Mouse (Mus musculus): ENCODE measurements around the gene Coro1b. TPM values are rescaled to one million over a fixed set of nuclear protein-coding genes. Genes with fewer than 3 reads are reported as not detected.

The Coro1b gene
- total RNA-seq, 1 experiment from 2014 or later: 134 TPM

- no peak for ATAC-seq (ENCODE audit: extremely low read depth, insufficient number of reproducible peaks, low FRiP score, poor library complexity, severe bottlenecking)
Observed at GRCm38 (mm10) chr19:4152445-4153231, 4.2 kb downstream of the Coro1b start.

DNA sequence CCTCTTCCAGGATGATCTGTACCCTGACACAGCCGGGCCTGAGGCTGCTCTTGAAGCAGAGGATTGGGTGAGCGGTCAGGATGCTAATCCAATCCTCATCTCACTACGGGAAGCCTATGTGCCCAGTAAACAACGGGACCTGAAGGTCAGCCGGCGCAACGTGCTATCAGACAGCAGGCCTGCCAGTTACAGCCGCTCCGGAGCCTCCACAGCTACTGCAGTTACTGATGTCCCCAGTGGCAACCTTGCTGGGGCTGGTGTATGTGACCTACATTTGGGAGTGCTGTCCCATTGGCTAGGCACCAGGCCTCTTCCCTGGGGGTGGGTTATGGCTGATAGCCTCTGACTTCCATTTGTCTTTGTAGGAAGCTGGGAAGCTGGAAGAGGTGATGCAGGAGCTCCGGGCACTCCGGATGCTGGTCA lies 4.8 kb downstream of the Coro1b start, which contains the start of gene Ptprcap:
Gene Ptprcap (plus strand): TSS at position 373 of the 423 bp plus-strand sequence.
- no peak for ATAC-seq (ENCODE audit: extremely low read depth, insufficient number of reproducible peaks, low FRiP score, poor library complexity, severe bottlenecking)

DNA sequence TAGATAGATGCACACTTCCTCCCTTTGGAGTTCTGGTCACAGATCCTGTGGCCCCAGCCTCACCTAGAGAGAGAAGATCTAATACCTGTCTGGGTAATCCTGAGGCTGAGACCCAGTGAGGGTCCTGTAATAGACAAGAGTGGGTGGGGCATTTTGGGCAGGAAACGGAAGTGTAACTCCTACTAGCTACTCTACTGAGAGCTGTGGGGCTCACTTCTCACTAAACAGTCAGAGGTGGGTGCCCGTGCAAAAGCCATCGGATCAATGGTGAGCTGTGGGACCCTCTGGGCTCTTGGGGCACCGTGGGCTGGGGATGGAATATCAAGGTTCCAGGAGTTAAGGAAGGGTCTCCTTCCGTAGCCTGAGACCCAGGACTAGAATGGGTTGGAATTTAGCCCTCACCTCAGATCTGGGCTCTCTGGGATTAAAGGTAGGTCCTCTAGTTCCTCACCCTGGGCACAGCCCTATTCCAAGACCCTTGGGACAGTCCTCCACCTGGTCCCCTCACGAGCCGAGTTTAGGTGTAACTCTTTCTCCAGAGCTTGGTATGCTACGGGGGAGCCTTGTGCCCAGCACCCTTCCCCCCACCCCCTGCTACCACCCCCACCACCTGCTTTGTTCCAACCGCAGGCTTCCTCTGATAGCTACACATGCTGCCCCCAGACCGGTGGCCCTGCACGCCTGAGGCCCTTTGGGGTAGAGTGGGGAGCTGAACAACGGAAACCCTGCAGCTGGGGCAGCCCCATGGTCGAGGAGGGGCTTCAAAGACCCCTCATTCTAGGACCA lies 6.2 kb downstream of the Coro1b start:
- peak; percentile 32; the same call in 1 of the 2 replicates for ATAC-seq (ENCODE audit: extremely low read depth, insufficient number of reproducible peaks, low FRiP score, poor library complexity, severe bottlenecking)

- ATAC-seq (ENCODE audit: extremely low read depth, insufficient number of reproducible peaks, low FRiP score, poor library complexity, severe bottlenecking): peak; percentile 40
Observed at GRCm38 (mm10) chr19:4155223-4156072, 7.0 kb downstream of the Coro1b start.

GRCm38 (mm10) chr19:4156073-4156579 lies 7.7 kb downstream of the Coro1b start:
- no peak for ATAC-seq (ENCODE audit: extremely low read depth, insufficient number of reproducible peaks, low FRiP score, poor library complexity, severe bottlenecking)

- no peak for ATAC-seq (ENCODE audit: extremely low read depth, insufficient number of reproducible peaks, low FRiP score, poor library complexity, severe bottlenecking)
Observed at GRCm38 (mm10) chr19:4156771-4157170, 8.4 kb downstream of the Coro1b start.

DNA sequence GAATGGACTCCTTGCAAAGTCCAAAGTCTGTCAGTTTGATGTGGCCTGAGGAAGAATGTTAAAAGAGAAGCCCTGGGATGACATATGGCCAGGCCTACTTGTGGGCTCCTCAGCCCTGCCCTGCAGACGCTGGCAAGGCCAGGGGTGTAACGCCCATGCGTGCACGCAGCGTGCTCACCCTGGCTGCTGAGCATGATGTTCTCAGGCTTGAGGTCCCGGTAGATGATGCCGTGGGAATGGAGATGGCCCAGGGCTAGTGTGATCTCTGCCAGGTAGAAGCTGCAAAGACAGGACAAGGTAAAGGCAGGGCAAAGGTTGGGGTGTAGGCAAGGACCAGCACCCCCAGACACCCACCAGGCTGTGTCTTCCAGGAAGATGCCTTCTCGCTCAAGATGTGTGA lies 10.6 kb downstream of the Coro1b start:
- no peak for ATAC-seq (ENCODE audit: extremely low read depth, insufficient number of reproducible peaks, low FRiP score, poor library complexity, severe bottlenecking)

GRCm38 (mm10) chr19:4162646-4163542 lies 14.5 kb downstream of the Coro1b start, which contains the start of gene Rps6kb2:
Rps6kb2 (minus strand) TSS chr19:4163354.
- ATAC-seq (ENCODE audit: extremely low read depth, insufficient number of reproducible peaks, low FRiP score, poor library complexity, severe bottlenecking): peak; percentile 87

DNA sequence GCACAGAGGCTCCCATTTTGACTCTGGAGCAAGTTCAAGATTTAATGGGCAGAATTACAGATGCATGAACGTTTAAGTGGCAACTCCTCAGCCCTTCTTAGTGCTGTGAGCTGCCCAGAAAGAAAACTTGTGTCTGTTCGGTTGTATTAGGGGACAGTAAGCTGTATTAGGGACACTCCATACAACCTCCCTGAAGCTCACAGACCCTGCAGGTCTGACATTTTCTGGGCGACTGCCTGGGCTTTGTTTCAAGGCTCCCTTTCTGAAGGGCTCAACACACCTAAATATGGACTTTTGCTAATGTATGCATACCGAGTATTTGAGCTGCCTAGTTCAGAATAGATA lies 15.1 kb downstream of the Coro1b start:
- ATAC-seq (ENCODE audit: extremely low read depth, insufficient number of reproducible peaks, low FRiP score, poor library complexity, severe bottlenecking): no peak

GRCm38 (mm10) chr19:4164100-4164499 lies 15.7 kb downstream of the Coro1b start:
- no peak for ATAC-seq (ENCODE audit: extremely low read depth, insufficient number of reproducible peaks, low FRiP score, poor library complexity, severe bottlenecking)

DNA sequence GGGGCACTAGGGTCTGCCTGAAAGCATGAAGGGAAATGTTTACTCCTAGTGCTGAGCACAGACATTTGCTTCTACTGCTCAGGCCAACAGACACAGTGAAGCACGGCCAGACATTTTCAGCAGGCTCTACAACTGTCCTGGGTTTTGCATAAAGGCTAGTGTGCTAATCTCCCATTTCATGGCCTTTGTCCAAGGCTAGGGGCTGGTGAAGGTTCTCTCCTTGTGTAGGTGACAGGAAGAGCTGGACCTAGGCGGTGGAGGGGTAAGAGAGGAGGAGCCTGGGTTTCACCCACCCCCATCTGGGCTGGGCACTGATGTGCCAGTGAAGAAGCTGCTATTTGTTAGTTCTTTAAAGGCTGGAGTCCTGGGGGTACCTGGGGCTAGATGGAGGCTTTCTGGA lies 16.3 kb downstream of the Coro1b start:
- ATAC-seq (ENCODE audit: extremely low read depth, insufficient number of reproducible peaks, low FRiP score, poor library complexity, severe bottlenecking): no peak

- no peak for ATAC-seq (ENCODE audit: extremely low read depth, insufficient number of reproducible peaks, low FRiP score, poor library complexity, severe bottlenecking)
Observed at GRCm38 (mm10) chr19:4166678-4167476, 18.5 kb downstream of the Coro1b start.

GRCm38 (mm10) chr19:4169378-4169784 lies 21.0 kb downstream of the Coro1b start:
- peak; percentile 90 for ATAC-seq (ENCODE audit: extremely low read depth, insufficient number of reproducible peaks, low FRiP score, poor library complexity, severe bottlenecking)

- no peak for ATAC-seq (ENCODE audit: extremely low read depth, insufficient number of reproducible peaks, low FRiP score, poor library complexity, severe bottlenecking)
Observed at GRCm38 (mm10) chr19:4169810-4170209, 21.4 kb downstream of the Coro1b start.

GRCm38 (mm10) chr19:4170723-4171392 lies 22.4 kb downstream of the Coro1b start:
- no peak for ATAC-seq (ENCODE audit: extremely low read depth, insufficient number of reproducible peaks, low FRiP score, poor library complexity, severe bottlenecking)

DNA sequence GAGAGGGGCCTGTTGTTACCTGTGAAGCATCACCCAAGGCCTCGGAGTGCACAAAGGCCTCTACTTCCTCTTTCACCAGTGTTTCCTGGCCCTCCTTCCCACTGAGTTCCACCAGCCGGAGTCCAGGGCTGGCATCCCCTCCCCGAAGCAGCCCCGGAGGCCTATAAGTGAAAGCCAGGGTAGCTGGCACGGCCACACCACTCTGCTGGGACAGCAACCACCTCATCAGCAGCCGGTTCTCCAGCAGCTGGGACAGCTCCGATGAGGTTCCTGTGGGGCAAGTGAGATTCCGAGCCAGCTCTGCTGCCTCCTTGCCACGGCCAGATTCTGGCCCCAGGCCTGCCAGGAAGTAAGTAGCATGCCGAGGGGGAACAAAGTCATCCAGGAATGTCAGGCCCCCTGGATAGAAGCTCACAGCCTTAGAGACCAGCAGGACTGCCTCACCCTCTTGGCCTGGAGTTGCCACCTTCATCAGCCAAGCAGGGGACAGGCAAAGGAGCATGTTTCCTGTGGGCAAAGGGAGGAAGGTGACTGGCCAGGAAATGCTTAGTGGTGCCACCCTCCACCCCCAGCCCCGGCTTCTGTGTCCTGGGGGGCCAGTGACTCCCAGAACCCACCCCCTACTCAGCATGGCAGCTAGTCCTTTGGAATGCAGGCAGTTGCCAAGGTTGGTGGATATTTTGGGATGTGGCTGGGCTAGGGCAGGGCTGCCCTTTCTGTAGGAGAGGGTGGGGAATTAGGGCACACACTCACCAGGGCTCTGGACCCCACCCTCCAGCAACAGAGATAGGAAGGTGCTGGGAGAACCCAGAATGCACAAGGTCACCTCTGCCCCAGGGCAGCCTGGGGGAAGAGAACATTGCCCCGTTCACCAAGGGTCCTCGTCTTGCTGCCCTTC lies 23.2 kb downstream of the Coro1b start:
- ATAC-seq (ENCODE audit: extremely low read depth, insufficient number of reproducible peaks, low FRiP score, poor library complexity, severe bottlenecking): peak; percentile 27

Data from neutrophil, adult 5-6 weeks (primary cell).